Mouse (Mus musculus): ENCODE measurements around the gene Bdh2. TPM values are rescaled to one million over a fixed set of nuclear protein-coding genes. Genes with fewer than 3 reads are reported as not detected.
A peak's percentile ranks its signal among the peaks of the same experiment; 100 is the strongest.

Gene Bdh2
- polyA plus RNA-seq, 1 experiment: 3.9 TPM

DNA sequence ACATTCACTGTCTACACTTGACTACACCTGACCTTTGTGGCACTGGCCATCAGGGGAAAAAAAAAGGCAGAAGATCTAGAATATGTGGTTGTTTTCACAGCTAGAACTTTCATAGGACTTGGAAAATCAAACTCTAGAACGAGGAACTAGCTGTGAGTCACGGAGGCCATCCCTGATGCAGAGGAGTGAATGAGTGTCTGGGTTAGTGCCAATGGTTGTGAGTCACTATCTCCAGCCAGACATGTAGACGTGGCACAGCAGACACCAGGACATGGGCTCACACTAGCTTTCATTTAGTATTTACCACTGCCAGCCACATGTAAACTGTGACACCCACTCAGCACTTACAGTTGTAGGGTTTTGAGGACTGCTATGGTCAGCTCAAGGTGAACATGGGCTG is 17.5 kb downstream of the Bdh2 start:
- Histone ChIP-seq H3K27me3 (ENCODE audit: control insufficient read depth, insufficient read depth, insufficient read length) (no peaks in the 10 kb centered on the region), H3K36me3 (ENCODE audit: control insufficient read depth, insufficient read depth) (no peaks in the 10 kb centered on the region), H3K4me2 (ENCODE audit: low read depth) (peak overlapping the region; percentile 80), H3K79me2 (ENCODE audit: control insufficient read depth, insufficient read depth) (no peaks in the 10 kb centered on the region), H3ac (ENCODE audit: control insufficient read depth, insufficient read length) (no peak overlapping the region), H3K4me3 (no peak overlapping the region)
- TF ChIP-seq POLR2AphosphoS2 (IDR thresholded peaks at IDR 0.05; ENCODE audit: insufficient read length, low read depth) (no peak), MAX (IDR thresholded peaks at IDR 0.05; ENCODE audit: low read depth) (no peak), MYOD1 (IDR thresholded peaks at IDR 0.05; ENCODE audit: control insufficient read depth in 1 of 3, insufficient read length in 2 of 3, low read depth in 2 of 3) (peak in 1 of 3 experiments; percentile 11), CEBPB (IDR thresholded peaks at IDR 0.05; ENCODE audit: insufficient read depth, poor library complexity, severe bottlenecking) (no peak), MYOG (IDR thresholded peaks at IDR 0.05; ENCODE audit: control insufficient read depth in 1 of 3, insufficient read depth in 1 of 3, insufficient read length in 2 of 3, low read depth in 2 of 3) (no peak), REST (IDR thresholded peaks at IDR 0.05; ENCODE audit: insufficient read depth, insufficient read length) (no peak)

DNA sequence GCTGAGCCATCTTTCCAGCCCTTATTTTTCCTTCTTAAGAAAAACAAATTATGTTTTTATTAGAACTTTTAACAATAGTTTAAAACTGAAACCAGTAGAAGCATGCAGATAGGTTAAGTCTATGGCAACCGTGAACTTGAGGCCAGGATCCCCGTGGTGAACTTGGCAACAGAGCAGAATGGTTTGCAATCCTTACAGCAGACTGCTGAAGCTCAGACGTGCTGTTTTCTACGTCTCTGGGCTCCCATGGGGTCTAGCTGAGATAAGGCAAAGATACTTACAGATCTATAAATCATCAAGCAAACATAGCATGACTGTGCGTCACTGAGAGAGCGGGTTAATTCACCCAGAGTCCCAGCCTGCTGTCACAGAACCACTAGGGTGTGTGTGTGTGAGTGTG is 19.1 kb downstream of the Bdh2 start:
- Histone ChIP-seq H3K4me3 (no peak overlapping the region), H3K4me2 (ENCODE audit: low read depth) (peak overlapping the region; percentile 13), H3K79me2 (ENCODE audit: control insufficient read depth, insufficient read depth) (no peaks in the 10 kb centered on the region), H3ac (ENCODE audit: control insufficient read depth, insufficient read length) (no peak overlapping the region), H3K36me3 (ENCODE audit: control insufficient read depth, insufficient read depth) (no peaks in the 10 kb centered on the region), H3K27me3 (ENCODE audit: control insufficient read depth, insufficient read depth, insufficient read length) (no peaks in the 10 kb centered on the region)
- TF ChIP-seq TCF12 (IDR thresholded peaks at IDR 0.05; ENCODE audit: insufficient read depth, poor library complexity, severe bottlenecking): no peak
- no peak for TF ChIP-seq MAX (IDR thresholded peaks at IDR 0.05; ENCODE audit: low read depth)

DNA sequence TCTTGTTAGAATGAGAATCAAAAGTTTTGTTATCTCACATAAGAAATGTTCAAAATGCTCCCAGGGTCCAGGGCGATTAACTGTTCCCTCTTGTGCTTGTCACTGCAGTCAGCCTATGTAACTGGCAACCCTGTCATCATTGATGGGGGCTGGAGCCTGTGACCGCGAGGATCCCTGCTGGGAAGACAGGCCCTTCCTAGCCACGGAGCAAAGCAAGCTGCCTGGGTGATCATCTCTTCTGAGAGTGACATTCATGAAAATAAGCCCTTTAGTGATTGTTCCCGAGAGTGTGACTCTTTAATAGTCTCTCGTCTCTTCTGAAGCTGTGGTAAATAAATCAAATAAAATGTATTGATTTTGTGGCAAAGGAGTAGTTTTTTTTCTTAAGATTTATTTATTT is 23.0 kb downstream of the Bdh2 start:
- no peak overlapping the region for H3ac ChIP-seq (ENCODE audit: control insufficient read depth, insufficient read length)
- H3K4me2 ChIP-seq (ENCODE audit: low read depth): no peak overlapping the region
- no peak overlapping the region for H3K4me3 ChIP-seq
- TF ChIP-seq MYOG (IDR thresholded peaks at IDR 0.05; ENCODE audit: control insufficient read depth in 1 of 3, insufficient read depth in 1 of 3, insufficient read length in 2 of 3, low read depth in 2 of 3): no peak
- no peak for TF ChIP-seq CEBPB (IDR thresholded peaks at IDR 0.05; ENCODE audit: insufficient read depth, poor library complexity, severe bottlenecking)
- no peak for TF ChIP-seq SRF (IDR thresholded peaks at IDR 0.05; ENCODE audit: control insufficient read depth, insufficient read length, low read depth)
- no peak for TF ChIP-seq MAX (IDR thresholded peaks at IDR 0.05; ENCODE audit: low read depth)
- no peak for TF ChIP-seq TCF12 (IDR thresholded peaks at IDR 0.05; ENCODE audit: insufficient read depth, poor library complexity, severe bottlenecking)
- no peak for TF ChIP-seq TCF3 (IDR thresholded peaks at IDR 0.05; ENCODE audit: insufficient read length, low read depth)
- no peak for TF ChIP-seq USF1 (IDR thresholded peaks at IDR 0.05; ENCODE audit: low read depth)
- TF ChIP-seq MYOD1 (IDR thresholded peaks at IDR 0.05; ENCODE audit: control insufficient read depth in 1 of 3, insufficient read length in 2 of 3, low read depth in 2 of 3): no peak
- no peak for TF ChIP-seq E2F4 (IDR thresholded peaks at IDR 0.05; ENCODE audit: insufficient read depth)
- no peak for TF ChIP-seq POLR2AphosphoS2 (IDR thresholded peaks at IDR 0.05; ENCODE audit: insufficient read length, low read depth)
- no peak for TF ChIP-seq POLR2A (IDR thresholded peaks at IDR 0.05; ENCODE audit: insufficient read length, low read depth)
- no peak for TF ChIP-seq REST (IDR thresholded peaks at IDR 0.05; ENCODE audit: insufficient read depth, insufficient read length)
- no peaks in the 10 kb centered on the region for H3K79me2 ChIP-seq (ENCODE audit: control insufficient read depth, insufficient read depth)
- H3K27me3 ChIP-seq (ENCODE audit: control insufficient read depth, insufficient read depth, insufficient read length): no peaks in the 10 kb centered on the region
- no peaks in the 10 kb centered on the region for H3K36me3 ChIP-seq (ENCODE audit: control insufficient read depth, insufficient read depth)

DNA sequence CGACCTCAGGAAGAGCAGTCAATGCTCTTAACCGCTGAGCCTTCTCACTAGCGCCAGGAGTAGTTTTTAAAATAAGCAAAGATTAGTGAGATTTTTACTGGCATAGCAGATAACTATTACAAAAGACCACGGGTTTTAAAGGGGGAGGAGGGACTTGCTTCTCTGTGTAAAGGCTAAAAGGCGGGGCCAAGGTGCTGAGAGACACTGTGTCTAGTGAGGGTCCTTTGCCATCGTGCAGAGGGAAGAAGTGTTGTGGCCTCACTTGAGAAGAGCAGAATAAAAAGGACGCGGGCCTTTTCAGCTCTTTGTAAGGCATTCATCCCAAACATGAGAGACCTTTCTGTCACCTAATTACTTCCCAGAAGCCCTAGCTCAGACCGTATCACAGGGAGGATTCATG is 23.5 kb downstream of the Bdh2 start:
- Histone ChIP-seq H3ac (ENCODE audit: control insufficient read depth, insufficient read length) (no peak overlapping the region), H3K4me3 (no peak overlapping the region), H3K79me2 (ENCODE audit: control insufficient read depth, insufficient read depth) (no peaks in the 10 kb centered on the region), H3K27me3 (ENCODE audit: control insufficient read depth, insufficient read depth, insufficient read length) (no peaks in the 10 kb centered on the region), H3K36me3 (ENCODE audit: control insufficient read depth, insufficient read depth) (no peaks in the 10 kb centered on the region), H3K4me2 (ENCODE audit: low read depth) (no peak overlapping the region)
- TF ChIP-seq POLR2A (IDR thresholded peaks at IDR 0.05; ENCODE audit: insufficient read length, low read depth) (no peak), MAX (IDR thresholded peaks at IDR 0.05; ENCODE audit: low read depth) (no peak), TCF12 (IDR thresholded peaks at IDR 0.05; ENCODE audit: insufficient read depth, poor library complexity, severe bottlenecking) (no peak), TCF3 (IDR thresholded peaks at IDR 0.05; ENCODE audit: insufficient read length, low read depth) (no peak), SRF (IDR thresholded peaks at IDR 0.05; ENCODE audit: control insufficient read depth, insufficient read length, low read depth) (no peak), MYOD1 (IDR thresholded peaks at IDR 0.05; ENCODE audit: control insufficient read depth in 1 of 3, insufficient read length in 2 of 3, low read depth in 2 of 3) (no peak), USF1 (IDR thresholded peaks at IDR 0.05; ENCODE audit: low read depth) (no peak), REST (IDR thresholded peaks at IDR 0.05; ENCODE audit: insufficient read depth, insufficient read length) (no peak), POLR2AphosphoS2 (IDR thresholded peaks at IDR 0.05; ENCODE audit: insufficient read length, low read depth) (no peak), E2F4 (IDR thresholded peaks at IDR 0.05; ENCODE audit: insufficient read depth) (no peak), MYOG (IDR thresholded peaks at IDR 0.05; ENCODE audit: control insufficient read depth in 1 of 3, insufficient read depth in 1 of 3, insufficient read length in 2 of 3, low read depth in 2 of 3) (no peak), CEBPB (IDR thresholded peaks at IDR 0.05; ENCODE audit: insufficient read depth, poor library complexity, severe bottlenecking) (no peak)

DNA sequence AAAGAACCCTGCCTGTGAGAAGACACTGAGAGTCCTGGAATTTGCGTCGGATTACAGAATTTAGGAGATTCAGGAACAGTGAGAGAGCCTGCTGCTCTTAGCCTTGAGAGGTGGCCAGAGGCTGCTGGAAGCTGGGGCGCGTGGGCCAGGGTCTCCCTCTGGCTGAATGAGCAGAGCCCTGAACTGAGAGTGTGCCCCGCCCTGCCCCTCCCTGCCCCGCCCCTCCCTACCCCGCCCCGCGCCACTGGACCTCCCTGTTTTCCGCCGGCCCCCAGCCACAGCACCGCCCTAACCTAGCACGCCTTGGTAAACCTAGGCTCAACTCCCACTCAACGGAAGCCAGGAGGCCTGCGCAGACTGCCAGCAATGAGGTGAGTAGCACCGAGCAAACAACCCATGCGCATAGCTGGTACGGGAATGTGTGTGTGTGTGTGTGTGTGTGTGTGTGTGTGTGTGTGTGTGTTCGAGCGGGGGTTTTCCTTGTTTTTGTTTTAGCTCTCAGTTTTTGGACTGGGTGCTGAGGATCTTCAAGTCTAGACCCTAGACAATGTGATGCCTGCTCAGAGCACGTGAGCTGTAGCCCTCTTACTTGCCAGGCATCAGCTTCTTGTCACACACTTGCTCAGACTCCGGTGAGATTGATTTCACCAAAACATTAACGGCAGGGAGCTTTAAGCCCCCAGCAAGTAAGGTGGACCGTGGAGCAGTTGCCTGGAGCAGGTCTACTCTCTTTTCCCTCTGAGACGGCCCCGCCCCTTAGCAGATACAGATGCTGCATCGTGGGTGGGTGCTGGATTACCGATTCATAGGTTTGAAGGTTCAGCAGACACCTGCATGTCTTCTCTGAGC is 26.6 kb downstream of the Bdh2 start, which contains the start of gene Slc9b2:
TSS of gene Slc9b2 (plus strand) at position 290 of the 849 bp plus-strand sequence.
- no peaks in the 10 kb centered on the region for H3K79me2 ChIP-seq (ENCODE audit: control insufficient read depth, insufficient read depth)
- TF ChIP-seq TCF3 (IDR thresholded peaks at IDR 0.05; ENCODE audit: insufficient read length, low read depth) (no peak), TCF12 (IDR thresholded peaks at IDR 0.05; ENCODE audit: insufficient read depth, poor library complexity, severe bottlenecking) (no peak), E2F4 (IDR thresholded peaks at IDR 0.05; ENCODE audit: insufficient read depth) (no peak), POLR2AphosphoS2 (IDR thresholded peaks at IDR 0.05; ENCODE audit: insufficient read length, low read depth) (no peak), MYOD1 (IDR thresholded peaks at IDR 0.05; ENCODE audit: control insufficient read depth in 1 of 3, insufficient read length in 2 of 3, low read depth in 2 of 3) (no peak), MYOG (IDR thresholded peaks at IDR 0.05; ENCODE audit: control insufficient read depth in 1 of 3, insufficient read depth in 1 of 3, insufficient read length in 2 of 3, low read depth in 2 of 3) (no peak), USF1 (IDR thresholded peaks at IDR 0.05; ENCODE audit: low read depth) (no peak), CEBPB (IDR thresholded peaks at IDR 0.05; ENCODE audit: insufficient read depth, poor library complexity, severe bottlenecking) (no peak), POLR2A (IDR thresholded peaks at IDR 0.05; ENCODE audit: insufficient read length, low read depth) (no peak), SRF (IDR thresholded peaks at IDR 0.05; ENCODE audit: control insufficient read depth, insufficient read length, low read depth) (no peak), MAX (IDR thresholded peaks at IDR 0.05; ENCODE audit: low read depth) (no peak), REST (IDR thresholded peaks at IDR 0.05; ENCODE audit: insufficient read depth, insufficient read length) (no peak)
- peak within 1 kb of the TSS; percentile 46 for H3K4me2 ChIP-seq (ENCODE audit: low read depth)
- no peak within 1 kb of the TSS for H3ac ChIP-seq (ENCODE audit: control insufficient read depth, insufficient read length)
- H3K36me3 ChIP-seq (ENCODE audit: control insufficient read depth, insufficient read depth): no peaks in the 10 kb centered on the region
- no peaks in the 10 kb centered on the region for H3K27me3 ChIP-seq (ENCODE audit: control insufficient read depth, insufficient read depth, insufficient read length)
- no peak within 1 kb of the TSS for H3K4me3 ChIP-seq
